Mouse (Mus musculus) intestine, embryonic 14.5 days (tissue): Measurements from ENCODE around the gene Usp25. TPM values are rescaled to one million over a fixed set of nuclear protein-coding genes. Genes with fewer than 3 reads are reported as not detected.

Source experiments
- ATAC-seq: fragments of 200-750 bp; cut with Nextera tagmentation; replicated peaks from 2 replicates; pipeline ENCODE4 v1.8.0; 2017; ENCODE audit warnings: low read depth, moderate number of reproducible peaks, moderate TSS enrichment, moderate library complexity; ENCODE audit not compliant: low FRiP score, low TSS enrichment
- DNase-seq: peaks from one replicate; pipeline ENCODE4 v3.0.0-alpha.2; 2018; ENCODE audit warnings: low spot score
- H3K27ac ChIP-seq: fragments of 300-500 bp; sonication (generic); 2 replicates; pipeline ENCODE4 v1.5.1; 2014; ENCODE audit warnings: low read depth, mild to moderate bottlenecking, control low read depth
- H3K27me3 ChIP-seq: fragments of 300-500 bp; sonication (generic); replicated peaks from 2 replicates; pipeline ENCODE4 v1.6.1; 2014; ENCODE audit warnings: low read length, control low read depth; ENCODE audit not compliant: control insufficient read depth, insufficient read depth
- H3K36me3 ChIP-seq: fragments of 300-500 bp; sonication (generic); 2 replicates; pipeline ENCODE4 v1.6.1; 2014; ENCODE audit warnings: low read length, control low read depth; ENCODE audit not compliant: control insufficient read depth, insufficient read depth
- H3K4me1 ChIP-seq: fragments of 300-500 bp; sonication (generic); replicated peaks from 2 replicates; pipeline ENCODE4 v1.6.1; 2014; ENCODE audit warnings: low read length, control low read depth, mixed read lengths; ENCODE audit not compliant: control insufficient read depth, insufficient read depth
- H3K4me2 ChIP-seq: fragments of 300-500 bp; sonication (generic); 2 replicates; pipeline ENCODE4 v1.6.1; 2014; ENCODE audit warnings: low read length
- H3K4me3 ChIP-seq: fragments of 300-500 bp; sonication (generic); 2 replicates; pipeline ENCODE4 v1.5.1; 2014; ENCODE audit warnings: low read depth, low read length, control low read depth, mixed read lengths
- H3K9ac ChIP-seq: fragments of 300-500 bp; sonication (generic); 2 replicates; pipeline ENCODE4 v1.6.1; 2014; ENCODE audit warnings: mild to moderate bottlenecking, low read length
- H3K9me3 ChIP-seq: fragments of 300-500 bp; sonication (generic); 2 replicates; pipeline ENCODE4 v1.6.1; 2016; ENCODE audit warnings: low read length, control low read depth; ENCODE audit not compliant: control insufficient read depth
- WGBS: fragments of 180-500 bp; shearing (Covaris S2); extraction: QIAGEN DNeasy Blood & Tissue Kit; methylation state at CpG from one replicate; pipeline ENCODE4 v1.1.7; 2014; 5-methylcytosine and 5-hydroxymethylcytosine counted together
- polyA plus RNA-seq: library from polyadenylated mRNA; unstranded; fragments of >200 nt; fragmentation: Nextera tagmentation; extraction: Ambion mirVana; gene quantifications from 2 replicates; pipeline ENCODE4 v1.2.1, GENCODE M21; 2014

Gene Usp25
- polyA plus RNA-seq, 1 experiment from 2014 or later, result 23.7 TPM

DNA sequence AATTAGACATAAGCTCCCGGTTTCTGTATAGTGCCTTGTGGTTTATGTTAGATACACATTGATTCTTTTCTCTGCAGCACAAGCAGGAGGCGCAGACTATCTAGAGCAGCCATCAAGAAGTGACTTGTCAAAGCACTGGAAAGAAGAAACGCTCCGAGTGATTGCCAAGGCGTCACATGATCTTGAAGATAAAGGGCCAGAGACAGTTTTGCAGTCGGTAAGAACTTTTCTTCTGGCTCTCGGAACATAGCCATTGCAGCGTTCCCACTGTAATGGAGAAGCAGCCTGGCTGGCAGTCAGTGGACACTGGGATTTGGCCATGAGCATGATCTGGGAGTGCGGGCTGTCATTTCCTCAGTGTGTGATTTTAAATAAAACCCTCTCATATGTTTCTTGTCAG, 80.0 kb downstream of the Usp25 start:
- no peaks in the 10 kb centered on the region for H3K27me3 ChIP-seq
- no peak overlapping the region for H3K4me2 ChIP-seq
- no peaks in the 10 kb centered on the region for H3K4me1 ChIP-seq
- no peak overlapping the region for H3K27ac ChIP-seq
- ATAC-seq, result no peak
- H3K9ac ChIP-seq, result no peak overlapping the region
- no peak for DNase-seq
- WGBS, result 74% methylated on average over 9 of the region's 9 CpGs
- peaks cover 24% of the 10 kb centered on the region for H3K36me3 ChIP-seq
- no peak overlapping the region for H3K4me3 ChIP-seq
- H3K9me3 ChIP-seq, result no peaks in the 10 kb centered on the region

DNA sequence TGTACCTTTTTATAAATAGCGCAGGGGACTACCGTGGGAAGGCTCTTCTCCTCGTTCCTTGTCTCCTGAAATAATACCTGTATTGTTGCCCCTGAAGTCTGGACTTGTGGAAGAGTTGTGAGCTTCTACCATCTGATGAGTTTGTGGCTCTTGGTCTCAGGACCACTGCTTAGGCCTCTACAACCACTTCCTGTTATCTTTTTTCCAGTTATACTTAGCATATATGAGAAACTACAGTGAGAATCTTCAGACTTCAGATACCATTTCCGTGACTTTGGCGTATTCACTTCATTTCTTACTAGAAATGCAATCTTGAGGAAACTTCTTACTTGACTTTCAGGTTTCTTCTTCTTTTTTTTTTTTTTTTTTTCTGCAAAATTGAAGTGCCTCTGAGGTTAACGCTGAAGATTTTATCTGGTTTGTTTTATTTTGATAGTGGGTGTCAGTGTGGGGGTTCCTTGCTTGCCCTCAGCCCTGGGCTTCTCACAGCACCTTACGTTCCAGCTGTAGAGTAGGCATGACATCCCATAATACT, 81.6 kb downstream of the Usp25 start:
- Histone ChIP-seq H3K36me3 (peaks cover 23% of the 10 kb centered on the region), H3K27me3 (no peaks in the 10 kb centered on the region), H3K4me2 (no peak overlapping the region), H3K4me3 (no peak overlapping the region), H3K9me3 (no peaks in the 10 kb centered on the region), H3K9ac (no peak overlapping the region), H3K4me1 (no peaks in the 10 kb centered on the region), H3K27ac (no peak overlapping the region)
- DNase-seq, result no peak
- ATAC-seq, result no peak
- 69% methylated on average over 7 of the region's 7 CpGs for WGBS

DNA sequence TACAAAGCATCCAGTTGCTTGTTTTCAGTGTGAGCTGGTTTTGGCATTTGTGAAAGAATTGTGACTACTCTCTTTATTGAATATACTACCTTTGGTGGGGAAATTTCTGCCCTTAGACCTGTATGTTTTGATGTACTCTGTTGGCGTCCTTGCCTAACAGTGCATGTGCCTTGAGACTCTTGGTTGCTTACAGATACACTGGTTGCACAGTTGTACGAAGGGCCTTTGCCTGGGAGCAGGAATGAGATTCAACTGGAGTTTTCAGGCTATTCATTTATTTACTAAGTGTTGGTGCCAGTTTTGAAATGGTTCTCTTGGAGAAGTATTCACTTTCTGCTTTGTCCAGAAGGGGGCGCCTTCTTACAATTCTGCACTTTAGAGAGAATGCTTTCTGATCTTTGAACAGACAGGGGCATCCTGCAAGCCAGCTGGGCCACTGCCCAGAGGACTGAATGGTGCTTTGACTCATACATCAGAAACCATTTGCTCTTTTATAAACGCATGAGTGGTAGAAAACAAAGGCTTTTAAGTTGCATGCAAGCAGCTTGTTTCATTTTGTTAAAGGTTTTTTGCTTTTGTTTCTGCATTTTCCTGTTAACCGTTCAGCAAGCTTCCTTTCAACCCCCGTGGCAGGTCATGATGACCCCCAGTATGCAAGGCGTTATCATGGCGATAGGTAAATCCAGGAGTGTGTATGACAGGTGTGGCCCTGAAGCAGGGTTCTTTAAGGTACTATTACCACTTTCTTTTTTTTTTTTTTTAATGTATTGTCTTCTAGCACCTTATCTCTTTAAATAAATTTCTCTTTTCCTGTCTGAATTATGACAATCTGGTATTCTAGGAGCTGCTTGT, 85.7 kb downstream of the Usp25 start:
- H3K27ac ChIP-seq, result no peak overlapping the region
- no peak overlapping the region for H3K4me3 ChIP-seq
- H3K4me2 ChIP-seq, result no peak overlapping the region
- H3K27me3 ChIP-seq, result no peaks in the 10 kb centered on the region
- no peaks in the 10 kb centered on the region for H3K4me1 ChIP-seq
- no peak for DNase-seq
- H3K9me3 ChIP-seq, result no peaks in the 10 kb centered on the region
- peaks cover 27% of the 10 kb centered on the region; the same call in 1 of the 2 replicates for H3K36me3 ChIP-seq
- 75% methylated on average over 8 of the region's 8 CpGs for WGBS
- ATAC-seq, result no peak
- no peak overlapping the region for H3K9ac ChIP-seq

DNA sequence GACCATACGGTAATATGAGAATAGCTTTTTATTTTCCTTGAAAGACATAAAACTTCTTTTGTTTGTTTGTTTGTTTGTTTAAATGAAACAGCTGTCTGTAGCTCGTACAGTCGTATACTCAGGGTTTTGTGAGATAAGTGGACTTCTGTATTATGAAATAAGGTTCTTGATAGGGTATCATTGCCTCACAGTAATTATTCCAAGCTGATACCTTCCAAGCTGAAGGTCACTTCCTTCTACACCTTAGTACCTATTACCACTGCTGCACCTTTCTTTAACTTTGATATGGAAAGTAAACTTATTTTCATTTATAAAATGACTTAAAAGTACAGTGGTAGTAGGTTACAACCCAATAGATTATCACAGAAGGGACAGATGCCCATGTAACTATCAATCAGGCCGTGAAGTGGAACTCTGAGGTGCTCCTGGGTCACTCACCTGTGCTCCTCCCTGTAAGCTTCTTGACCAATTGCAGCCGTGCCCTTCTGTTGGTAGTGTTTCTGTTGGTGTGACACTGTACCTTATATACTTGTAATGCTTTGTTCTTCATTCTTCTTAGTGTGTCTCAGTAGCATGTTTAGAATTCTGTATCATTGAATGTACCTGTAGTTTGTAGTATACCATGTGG, 90.2 kb downstream of the Usp25 start:
- H3K36me3 ChIP-seq, result peaks cover 19% of the 10 kb centered on the region; the same call in 1 of the 2 replicates
- no peak overlapping the region for H3K4me3 ChIP-seq
- H3K4me2 ChIP-seq, result no peak overlapping the region
- WGBS, result 87% methylated on average over 5 of the region's 5 CpGs
- no peaks in the 10 kb centered on the region for H3K4me1 ChIP-seq
- no peak overlapping the region for H3K27ac ChIP-seq
- ATAC-seq (no peak), DNase-seq (no peak)
- no peak overlapping the region for H3K9ac ChIP-seq
- no peaks in the 10 kb centered on the region for H3K9me3 ChIP-seq
- no peaks in the 10 kb centered on the region for H3K27me3 ChIP-seq

DNA sequence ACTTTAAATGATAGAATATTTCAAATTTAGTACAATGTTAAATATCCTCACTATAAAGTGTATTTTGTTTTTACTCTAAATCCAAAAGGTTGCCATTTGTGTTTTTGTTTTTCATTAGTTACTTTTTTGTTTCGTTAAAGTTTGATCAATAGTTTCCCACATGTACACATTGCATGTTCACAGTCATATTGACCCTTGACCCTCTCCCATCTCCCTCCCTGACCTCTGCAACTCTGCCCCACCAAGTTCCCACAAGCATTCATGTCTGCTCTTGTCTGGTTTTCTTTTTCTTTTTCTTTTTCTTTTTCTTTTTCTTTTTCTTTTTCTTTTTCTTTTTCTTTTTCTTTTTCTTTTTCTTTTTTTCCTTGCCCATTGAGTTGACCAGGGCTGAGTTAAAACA, 97.8 kb downstream of the Usp25 start:
- Histone ChIP-seq H3K27ac (no peak overlapping the region), H3K4me3 (no peak overlapping the region), H3K36me3 (peaks cover 58% of the 10 kb centered on the region), H3K27me3 (no peaks in the 10 kb centered on the region), H3K9ac (no peak overlapping the region), H3K4me2 (no peak overlapping the region), H3K4me1 (no peaks in the 10 kb centered on the region), H3K9me3 (no peaks in the 10 kb centered on the region)
- DNase-seq, result no peak
- ATAC-seq, result no peak
- 80% methylated on average over 1 of the region's 1 CpGs for WGBS

DNA sequence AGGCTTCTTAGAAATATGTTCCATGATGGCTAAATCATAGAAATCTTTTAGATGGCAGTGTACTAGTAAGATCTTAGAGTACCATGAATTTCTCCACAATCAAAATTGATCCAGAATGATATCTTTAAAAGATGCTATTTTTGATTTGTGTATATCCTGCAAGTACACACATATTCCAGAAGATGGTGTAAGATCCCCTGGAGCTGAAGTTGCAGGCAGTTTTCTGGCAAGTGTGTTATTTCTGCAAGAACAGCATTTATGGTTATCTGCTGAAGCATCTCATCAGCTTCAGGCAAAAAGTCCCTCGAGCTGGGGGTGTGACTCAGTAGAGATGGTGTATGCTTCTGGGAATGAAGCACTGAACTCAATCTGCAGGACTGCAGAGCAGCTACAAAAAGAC, 112.4 kb downstream of the Usp25 start:
- 53% methylated on average over 1 of the region's 1 CpGs for WGBS
- no peak for DNase-seq

DNA sequence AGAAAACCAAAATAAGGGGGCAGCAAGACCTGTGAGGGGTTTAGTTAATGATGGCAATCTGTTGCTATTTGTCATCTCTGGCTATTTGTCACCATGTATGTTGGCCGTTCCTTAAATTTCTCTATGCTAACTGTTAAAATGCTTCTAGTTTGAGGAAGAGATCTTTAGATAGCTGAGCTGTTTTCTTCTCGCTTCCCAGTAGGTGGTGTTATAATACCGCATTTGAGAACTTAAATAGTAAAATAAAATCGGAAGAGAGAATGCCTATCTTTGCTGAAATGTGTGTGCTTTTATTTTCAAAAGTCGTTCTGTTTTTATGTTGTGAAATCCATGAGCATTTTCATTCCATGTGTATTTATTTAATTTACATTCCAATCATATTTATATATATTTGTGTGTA, 115.2 kb downstream of the Usp25 start:
- ATAC-seq, result no peak
- H3K4me1 ChIP-seq, result no peaks in the 10 kb centered on the region
- DNase-seq, result no peak
- H3K4me2 ChIP-seq, result no peak overlapping the region
- H3K9ac ChIP-seq, result no peak overlapping the region
- no peaks in the 10 kb centered on the region for H3K36me3 ChIP-seq
- H3K4me3 ChIP-seq, result no peak overlapping the region
- H3K27me3 ChIP-seq, result no peaks in the 10 kb centered on the region
- 31% methylated on average over 5 of the region's 5 CpGs for WGBS
- no peaks in the 10 kb centered on the region for H3K9me3 ChIP-seq
- no peak overlapping the region for H3K27ac ChIP-seq

More for the DNA sequence above, 112.4 kb downstream of the Usp25 start:
- ATAC-seq, result no peak
- Histone ChIP-seq H3K4me1 (no peaks in the 10 kb centered on the region), H3K4me2 (no peak overlapping the region), H3K36me3 (no peaks in the 10 kb centered on the region), H3K27me3 (no peaks in the 10 kb centered on the region), H3K27ac (no peak overlapping the region), H3K4me3 (no peak overlapping the region), H3K9ac (no peak overlapping the region), H3K9me3 (no peaks in the 10 kb centered on the region)

DNA sequence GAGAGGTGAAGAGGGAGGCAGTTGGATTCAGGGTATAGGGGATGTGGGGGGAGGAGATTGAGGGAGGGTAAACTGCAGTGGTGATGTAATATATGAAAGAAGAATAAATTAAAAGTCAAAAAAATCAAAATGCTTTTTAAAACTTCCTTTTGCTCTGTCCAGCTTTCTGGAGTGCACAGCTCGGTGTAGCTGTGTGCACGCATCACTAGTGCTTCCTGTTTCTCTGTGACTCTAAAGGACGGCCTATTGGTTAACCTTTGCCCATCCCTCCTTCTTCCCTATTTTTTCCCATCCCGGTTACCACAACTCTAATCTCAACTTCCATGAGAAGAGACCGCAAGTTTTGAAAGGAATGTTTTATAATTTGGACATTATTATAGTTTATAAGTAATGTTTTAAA, 119.5 kb downstream of the Usp25 start:
- Histone ChIP-seq H3K9ac (no peak overlapping the region), H3K9me3 (no peaks in the 10 kb centered on the region), H3K36me3 (no peaks in the 10 kb centered on the region), H3K4me3 (no peak overlapping the region), H3K4me1 (no peaks in the 10 kb centered on the region), H3K4me2 (no peak overlapping the region), H3K27me3 (no peaks in the 10 kb centered on the region), H3K27ac (no peak overlapping the region)
- 78% methylated on average over 5 of the region's 5 CpGs for WGBS
- ATAC-seq (no peak), DNase-seq (no peak)
